Mouse (Mus musculus): ENCODE measurements at regions not wholly inside any gene's neighbourhood (a gene's known extent, or its start where the extent isn't known, plus 50 kb on each side); places are given as distances from the start of the nearest gene placed in this dataset.
"Not testable (repeated sequence)": the region's sequence is repeated elsewhere in the genome, so short reads cannot be mapped to it uniquely, and the experiment has no call there.

- DNase-seq (ENCODE audit: low spot score in 2 of 2) = no peak
Observed at GRCm38 (mm10) chr15:87818566-87818965, 274.5 kb downstream of the Fam19a5 start.

- no peak for DNase-seq (ENCODE audit: low spot score in 2 of 2)
Observed at GRCm38 (mm10) chr15:87842097-87842496, 298.0 kb downstream of the Fam19a5 start.

DNA sequence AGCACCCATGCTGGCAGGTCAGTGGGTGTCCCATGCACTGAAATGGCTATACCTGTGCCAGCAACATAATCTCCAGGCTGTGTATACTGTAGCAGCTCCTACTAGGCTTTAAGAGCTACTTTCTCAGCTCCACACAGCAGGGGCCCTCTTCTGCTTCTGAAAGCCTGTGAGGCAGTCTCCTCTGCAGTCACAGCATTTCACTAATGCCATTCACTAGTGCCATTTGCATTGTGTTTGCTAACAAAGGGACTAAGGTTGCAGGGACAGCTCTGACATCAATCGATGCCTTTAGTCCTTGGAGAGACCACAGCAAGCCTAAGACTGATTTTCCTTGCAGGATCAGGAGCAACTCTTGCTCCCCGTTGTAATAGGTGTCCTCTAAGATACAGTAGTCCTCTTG lies 315.0 kb downstream of the Fam19a5 start:
- no peak for DNase-seq (ENCODE audit: low spot score in 2 of 2)

DNA sequence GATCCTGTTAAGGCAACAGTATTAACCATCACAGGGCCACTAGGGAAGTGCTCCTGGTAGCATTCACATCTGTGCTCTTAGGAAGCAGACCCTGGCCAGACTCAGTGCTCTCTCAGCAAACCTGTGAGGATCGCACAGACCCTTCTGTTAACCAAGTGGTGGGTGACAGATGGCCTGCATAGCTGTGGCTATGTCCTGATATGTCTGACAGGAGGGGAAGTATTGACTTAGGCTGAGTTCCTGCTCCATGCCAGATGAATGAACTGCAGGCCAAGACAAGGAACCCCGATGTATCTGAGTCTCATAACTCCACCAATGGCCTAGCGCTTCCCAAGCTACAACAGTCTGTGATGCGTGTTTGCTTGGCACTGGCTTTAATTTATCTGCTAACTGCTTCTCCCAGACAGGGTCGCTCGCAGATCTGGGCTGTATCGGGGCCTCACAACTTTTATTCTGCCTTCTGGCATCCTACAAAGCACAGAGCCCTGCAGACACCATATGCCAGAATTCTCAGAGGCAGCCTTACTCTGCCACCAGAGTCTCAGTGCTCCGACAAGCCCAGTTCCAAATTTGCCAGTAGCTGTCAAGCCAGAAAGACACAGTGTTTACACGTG lies 332.3 kb downstream of the Fam19a5 start:
- peak in 1 of 2 experiments; percentile 14 for DNase-seq (ENCODE audit: low spot score in 2 of 2)

DNA sequence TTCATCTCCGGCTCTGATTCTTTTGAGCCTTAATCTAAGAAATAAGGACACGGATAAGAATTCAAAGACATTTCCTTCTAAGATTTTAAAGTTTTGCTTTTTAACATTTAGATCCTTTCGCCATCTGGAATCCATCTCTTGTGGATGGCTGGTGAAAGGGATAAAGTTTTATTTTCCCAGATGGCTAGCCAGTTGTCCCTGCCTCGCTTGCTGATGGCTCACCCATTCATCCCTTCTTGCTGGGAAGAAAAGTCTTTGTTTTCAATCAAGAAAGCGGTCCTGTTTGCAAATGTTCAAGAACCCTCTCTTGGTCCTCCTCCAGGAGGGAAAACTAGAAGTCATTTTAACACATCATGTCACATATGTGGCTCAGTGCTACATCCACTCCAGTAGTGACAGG lies 346.8 kb downstream of the Fam19a5 start:
- peak in 1 of 2 experiments; percentile 28 for DNase-seq (ENCODE audit: low spot score in 2 of 2)

DNA sequence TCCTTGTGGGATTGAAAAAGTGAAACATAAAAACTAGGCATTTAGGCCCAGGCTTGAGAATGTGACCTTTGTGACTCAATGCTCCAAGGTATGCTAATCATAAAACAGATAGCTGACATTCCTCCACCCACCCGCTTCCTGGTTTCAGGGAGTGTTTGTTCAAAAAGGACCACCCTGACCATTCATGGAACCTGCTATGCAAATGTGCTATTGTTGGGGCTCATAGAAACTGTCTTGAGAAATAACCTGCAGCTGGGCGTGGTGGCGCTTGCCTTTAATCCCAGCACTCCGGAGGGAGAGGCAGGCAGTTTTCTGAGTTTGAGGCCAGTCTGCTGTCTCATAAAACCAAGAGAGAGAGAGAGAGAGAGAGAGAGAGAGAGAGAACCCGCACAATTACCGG lies 350.8 kb downstream of the Fam19a5 start:
- DNase-seq (ENCODE audit: low spot score in 2 of 2) = not testable (repeated sequence)

GRCm38 (mm10) chr15:87898655-87899054 lies 354.6 kb downstream of the Fam19a5 start:
- DNase-seq (ENCODE audit: low spot score in 2 of 2) = no peak

GRCm38 (mm10) chr15:87904436-87904835 lies 360.3 kb downstream of the Fam19a5 start:
- no peak for DNase-seq (ENCODE audit: low spot score in 2 of 2)

GRCm38 (mm10) chr15:87906310-87906709 lies 362.2 kb downstream of the Fam19a5 start:
- DNase-seq (ENCODE audit: low spot score in 2 of 2) = no peak

DNA sequence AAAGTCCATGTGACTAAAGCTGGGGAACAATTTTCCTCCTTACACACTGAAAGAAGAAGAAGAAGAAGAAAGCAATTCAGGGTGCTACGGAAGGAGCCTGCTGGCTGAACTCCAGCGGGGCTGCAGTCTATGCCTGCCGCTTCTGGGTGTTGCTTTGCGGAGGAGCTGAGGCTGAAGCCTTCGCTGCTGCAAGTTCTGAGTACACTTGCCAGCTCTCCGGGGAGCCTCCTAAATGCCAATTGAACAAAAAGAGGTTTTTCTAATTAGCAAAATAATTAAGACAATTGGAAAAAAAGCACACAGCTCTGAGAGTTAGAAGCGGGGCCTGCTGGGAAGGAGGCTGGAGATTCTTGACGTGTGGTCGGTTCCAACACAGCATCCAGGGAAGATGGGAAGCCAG lies 378.0 kb downstream of the Fam19a5 start:
- peak; percentile 26 to 60 for DNase-seq (ENCODE audit: low spot score in 2 of 2)

GRCm38 (mm10) chr15:87922781-87923446 lies 378.8 kb downstream of the Fam19a5 start:
- no peak for DNase-seq (ENCODE audit: low spot score in 2 of 2)

- DNase-seq (ENCODE audit: low spot score in 2 of 2) = peak in 1 of 2 experiments; percentile 24
Observed at GRCm38 (mm10) chr15:87923906-87924305, 379.8 kb downstream of the Fam19a5 start.

DNA sequence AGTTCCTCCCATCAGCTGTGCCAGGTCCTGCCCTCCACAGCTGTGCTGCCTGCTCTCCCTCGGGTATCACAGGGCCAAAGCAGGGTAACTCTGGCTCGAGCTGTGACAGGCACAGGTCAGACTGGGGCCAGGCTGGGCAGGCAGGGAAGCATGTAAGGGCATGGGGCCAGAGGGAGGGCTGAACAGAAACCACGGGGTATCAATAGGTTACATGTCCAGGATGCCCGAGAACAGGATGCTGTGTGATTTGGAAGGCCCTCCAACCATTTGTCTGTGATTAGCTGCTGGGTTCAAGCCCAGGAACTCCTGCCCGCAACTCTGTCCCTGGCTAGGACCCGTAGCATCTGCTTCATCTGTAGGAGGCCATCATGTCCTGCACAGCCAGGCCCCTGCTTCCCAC lies 391.9 kb downstream of the Fam19a5 start:
- DNase-seq (ENCODE audit: low spot score in 2 of 2) = no peak

DNA sequence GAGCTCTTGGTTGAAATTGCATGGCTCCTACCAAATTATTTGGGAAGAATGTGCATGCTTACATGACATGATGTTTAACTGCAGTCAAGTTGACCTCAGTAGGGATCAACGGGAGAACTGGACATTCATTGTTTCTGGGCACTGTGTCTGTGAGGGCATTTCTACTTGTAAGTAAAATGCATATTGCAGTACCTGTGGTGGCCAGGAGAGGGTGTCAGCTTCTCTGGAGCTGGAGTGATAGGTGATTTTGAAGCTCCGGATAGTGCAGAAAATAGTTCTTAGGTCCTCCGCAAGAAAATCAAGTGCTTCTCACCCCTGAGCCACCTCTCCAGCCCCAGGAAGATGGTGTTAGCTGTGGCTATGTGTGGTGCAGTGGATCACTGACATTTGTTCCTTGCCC lies 396.7 kb downstream of the Fam19a5 start:
- peak; percentile 29 to 59 for DNase-seq (ENCODE audit: low spot score in 2 of 2)

GRCm38 (mm10) chr15:87952531-87952930 lies 408.4 kb downstream of the Fam19a5 start:
- no peak for DNase-seq (ENCODE audit: low spot score in 2 of 2)

DNA sequence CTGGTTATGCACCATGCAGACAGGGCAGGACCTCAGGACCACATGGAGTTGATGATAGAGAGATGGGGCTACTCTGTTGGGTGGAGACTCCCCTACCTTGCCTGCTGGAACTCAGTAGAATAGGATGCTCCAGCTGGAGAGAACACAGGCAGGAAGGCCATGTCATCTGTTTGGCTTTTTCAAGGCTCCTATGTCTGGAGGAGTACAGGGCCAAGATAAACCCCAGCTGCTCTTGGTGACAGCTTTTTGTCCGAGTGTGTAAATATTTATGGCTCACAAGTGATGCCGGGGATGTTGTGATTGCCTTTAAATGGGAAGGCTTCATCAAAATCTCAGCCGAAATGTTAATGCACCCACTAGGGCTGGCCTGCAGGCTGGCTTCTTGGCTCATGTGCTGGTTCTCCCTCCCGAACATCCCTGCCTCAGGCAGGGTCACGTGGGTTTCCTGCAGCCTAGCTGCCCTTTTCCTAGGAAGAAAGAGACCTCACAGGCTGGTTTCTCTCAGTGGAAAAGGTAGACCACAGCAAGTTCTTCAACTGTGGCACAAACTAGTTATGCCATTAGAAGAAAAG lies 411.7 kb downstream of the Fam19a5 start:
- DNase-seq (ENCODE audit: low spot score in 2 of 2) = no peak

GRCm38 (mm10) chr15:87958866-87959265 lies 414.8 kb downstream of the Fam19a5 start:
- no peak for DNase-seq (ENCODE audit: low spot score in 2 of 2)

- DNase-seq (ENCODE audit: low spot score in 2 of 2) = no peak
Observed at GRCm38 (mm10) chr15:87972641-87973040, 428.5 kb downstream of the Fam19a5 start.

- DNase-seq (ENCODE audit: low spot score in 2 of 2) = no peak
Observed at GRCm38 (mm10) chr15:87987322-87987985, 443.4 kb downstream of the Fam19a5 start.

GRCm38 (mm10) chr15:87994546-87994945 lies 450.4 kb downstream of the Fam19a5 start:
- DNase-seq (ENCODE audit: low spot score in 2 of 2) = peak; percentile 7 to 16

GRCm38 (mm10) chr15:88017076-88017475 lies 473.0 kb downstream of the Fam19a5 start:
- DNase-seq (ENCODE audit: low spot score in 2 of 2) = peak in 1 of 2 experiments; percentile 7

GRCm38 (mm10) chr15:88032751-88033150 lies 488.7 kb downstream of the Fam19a5 start:
- DNase-seq (ENCODE audit: low spot score in 2 of 2) = no peak
